Mouse (Mus musculus) common myeloid progenitor, adult 5-6 weeks (primary cell): Measurements from ENCODE around the gene Pip4k2b. TPM values are rescaled to one million over a fixed set of nuclear protein-coding genes. Genes with fewer than 3 reads are reported as not detected.

Experiments
- ATAC-seq: replicated peaks from 2 replicates; pipeline ENCODE4 v1.8.0; 2016; ENCODE audit warnings: low read depth, mild to moderate bottlenecking, moderate TSS enrichment, inconsistent platforms; ENCODE audit not compliant: poor library complexity, severe bottlenecking
- total RNA-seq: library from RNA; stranded (forward); fragments of 200-1000, 187-1606 nt; gene quantifications from 2 replicates; pipeline ENCODE4 v1.2.3, GENCODE M21; 2017

Pip4k2b gene
- total RNA-seq, 1 experiment from 2014 or later = 55.8 TPM

DNA sequence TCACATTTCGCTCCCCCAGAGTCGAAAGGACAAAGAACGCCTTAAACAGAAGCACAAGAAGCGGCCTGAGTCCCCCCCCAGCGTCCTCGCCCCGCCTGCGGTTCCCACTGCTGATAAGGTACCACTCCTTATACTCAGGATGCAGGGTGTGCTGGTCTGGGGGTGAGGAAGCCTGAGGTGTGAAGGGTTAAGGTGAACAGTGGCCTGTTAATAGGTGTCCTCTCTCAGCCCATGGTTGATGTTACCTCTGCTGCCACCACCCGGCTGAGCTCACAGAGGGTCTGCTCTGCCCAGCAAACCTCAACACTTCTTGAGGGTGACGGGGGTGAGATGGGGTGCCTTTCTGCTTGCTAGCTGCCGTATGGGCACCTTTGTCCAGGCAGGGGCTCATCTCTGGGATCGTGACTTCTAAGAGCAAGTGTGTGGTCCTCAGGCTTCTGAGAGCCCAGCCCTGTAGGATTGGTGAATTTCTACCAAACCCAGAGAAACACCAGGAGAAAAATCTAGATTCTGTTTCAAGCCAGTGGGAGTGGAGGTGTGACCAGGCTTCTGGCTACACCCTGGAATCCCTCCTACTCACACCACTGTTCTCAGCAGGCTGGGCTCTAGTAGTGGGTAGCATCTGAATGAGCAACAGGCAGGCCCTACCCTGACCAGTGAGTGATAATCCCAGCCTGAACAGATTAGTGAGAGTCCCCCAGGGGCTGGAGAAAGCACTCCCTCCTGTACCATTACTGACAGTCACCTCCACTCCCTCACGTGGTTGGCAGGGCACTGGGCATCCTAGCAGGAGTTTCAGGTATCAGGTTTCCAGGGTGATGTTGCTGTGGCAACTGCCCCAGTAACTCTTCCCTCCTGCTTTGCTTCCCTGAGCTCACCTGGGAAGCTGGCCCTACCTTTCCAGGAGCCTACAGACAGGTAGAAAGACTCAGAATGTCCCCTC lies 74.0 kb downstream of the Pip4k2b start:
- ATAC-seq = no peak

DNA sequence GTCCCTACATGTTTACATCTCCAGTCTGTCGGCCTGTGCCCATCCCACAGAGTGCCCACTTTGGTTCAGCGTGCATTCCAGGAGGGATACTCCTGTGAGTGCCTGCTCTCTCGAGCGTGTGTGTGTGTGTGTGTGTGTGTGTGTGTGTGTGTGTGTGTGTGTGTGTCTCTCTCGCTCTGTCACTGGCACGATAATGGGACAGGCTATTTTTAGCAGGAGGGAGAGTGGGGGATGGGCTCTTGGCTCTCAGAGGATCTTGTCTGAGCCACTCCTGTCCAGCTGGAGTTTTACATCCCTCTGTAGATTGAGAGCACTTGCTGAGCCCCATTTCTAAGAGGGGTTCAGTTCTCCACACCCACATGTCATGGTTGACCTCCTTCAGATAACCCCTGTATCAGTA lies 74.7 kb downstream of the Pip4k2b start:
- ATAC-seq = no peak

DNA sequence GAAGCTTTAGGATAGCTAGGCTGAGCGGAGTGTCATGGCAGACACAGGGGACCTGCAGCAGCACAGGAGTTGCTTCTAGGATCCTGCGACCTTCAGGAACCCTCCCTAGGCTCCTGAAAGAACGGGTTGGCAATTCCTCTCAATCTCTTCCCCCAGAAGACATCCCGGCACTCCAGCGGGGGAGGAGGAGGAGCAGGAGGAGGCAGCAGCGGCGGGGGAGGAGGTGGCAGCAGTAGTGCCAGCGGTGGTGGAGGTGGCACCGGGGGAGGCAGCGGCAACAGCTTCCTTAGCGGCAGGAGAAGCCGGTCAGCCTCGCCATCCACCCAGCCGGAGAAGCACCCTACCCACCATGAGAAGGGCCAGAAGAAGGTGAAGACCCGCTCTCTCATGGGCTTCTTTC lies 75.2 kb downstream of the Pip4k2b start:
- ATAC-seq = no peak

DNA sequence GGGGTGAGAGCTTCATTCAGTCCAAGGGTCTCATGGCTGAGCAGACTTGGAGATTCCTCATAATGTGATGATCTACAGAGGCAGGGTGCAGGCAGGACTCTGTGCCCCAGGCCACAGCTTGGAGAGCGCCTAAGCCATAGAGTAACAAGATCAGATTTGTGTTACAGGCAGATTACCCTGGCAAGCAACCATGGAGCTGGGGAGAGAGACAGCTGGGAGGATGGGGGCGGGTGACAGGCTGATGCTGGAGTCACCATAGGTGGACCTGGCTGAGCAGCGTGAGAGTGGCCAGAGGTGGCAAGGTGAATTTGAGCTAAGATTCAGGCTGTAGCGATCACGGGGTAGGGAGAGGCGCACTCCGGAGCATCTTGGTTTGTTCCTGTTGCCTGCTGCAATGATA lies 76.3 kb downstream of the Pip4k2b start:
- no peak for ATAC-seq

DNA sequence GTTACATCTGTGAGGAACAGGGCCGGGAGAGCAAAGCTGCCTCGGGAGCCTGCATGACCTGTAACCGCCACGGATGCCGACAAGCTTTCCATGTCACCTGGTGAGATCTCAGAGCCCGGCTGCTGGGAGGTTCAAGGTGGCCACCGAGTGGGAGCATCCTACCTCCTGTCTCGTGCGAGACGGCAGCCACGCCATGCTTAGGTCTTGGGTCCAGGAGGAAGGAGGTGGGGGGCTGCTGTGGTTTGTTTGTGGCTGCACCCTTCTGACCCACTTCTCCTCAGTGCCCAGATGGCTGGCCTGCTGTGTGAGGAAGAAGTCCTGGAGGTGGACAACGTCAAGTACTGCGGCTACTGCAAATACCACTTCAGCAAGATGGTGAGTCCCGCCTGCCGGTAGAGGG lies 77.7 kb downstream of the Pip4k2b start:
- no peak for ATAC-seq

DNA sequence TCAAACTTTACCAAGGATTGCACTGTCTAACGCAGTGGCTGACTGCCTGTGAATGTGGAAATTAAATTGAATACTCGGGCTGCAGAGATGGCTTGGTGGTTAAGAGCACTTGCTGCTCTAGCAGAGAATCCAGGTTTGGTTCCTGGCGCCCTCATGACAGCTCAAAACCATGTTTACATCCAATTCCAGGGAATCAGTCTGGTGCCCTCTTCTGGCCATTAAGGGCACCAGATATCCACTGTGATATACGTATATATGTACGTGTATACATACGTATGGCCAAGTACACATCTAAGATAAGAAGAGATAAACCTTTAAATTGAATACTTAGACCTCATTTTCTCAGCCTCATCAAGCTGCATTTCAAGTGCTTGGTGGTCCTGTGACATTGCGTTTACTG lies 78.3 kb downstream of the Pip4k2b start:
- ATAC-seq = no peak

DNA sequence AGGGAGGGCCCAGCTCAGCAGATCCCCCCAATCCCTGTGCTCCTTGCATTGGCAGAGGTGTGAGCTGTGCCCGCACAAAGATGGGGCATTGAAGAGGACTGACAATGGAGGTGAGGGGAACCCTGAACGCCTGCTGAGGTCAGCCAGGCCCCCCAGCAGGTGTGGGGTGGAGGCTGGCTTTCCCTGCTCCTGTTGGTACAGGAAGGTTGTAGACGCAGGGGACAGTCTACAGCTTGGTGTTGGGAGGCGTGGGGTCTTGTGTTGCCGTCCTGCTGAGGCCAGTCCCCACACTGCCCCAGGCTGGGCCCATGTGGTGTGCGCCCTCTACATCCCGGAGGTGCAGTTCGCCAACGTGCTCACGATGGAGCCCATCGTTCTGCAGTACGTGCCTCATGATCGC lies 79.1 kb downstream of the Pip4k2b start:
- no peak for ATAC-seq

Other genes with a start within 250 kb of the Pip4k2b start
- gene 4933428G20Rik, start 244.4 kb downstream of the Pip4k2b start, total RNA-seq = not detected in 2 replicates
- not detected in 2 replicates for gene Srcin1, start 168.5 kb downstream of the Pip4k2b start, total RNA-seq
- gene Epop, start 115.0 kb downstream of the Pip4k2b start, total RNA-seq = 1.8 and 2.7 TPM in 2 replicates
- 4.9 and 9.7 TPM in 2 replicates for gene Mllt6, start 81.3 kb downstream of the Pip4k2b start, total RNA-seq
- gene Cisd3, start 58.9 kb downstream of the Pip4k2b start, total RNA-seq = 2.8 and 5.6 TPM in 2 replicates
- 0.82 and 1.0 TPM in 2 replicates for gene Pcgf2, start 44.2 kb downstream of the Pip4k2b start, total RNA-seq
- gene Psmb3, start 41.3 kb downstream of the Pip4k2b start, total RNA-seq = 109 and 147 TPM in 2 replicates
- gene Cwc25, start 21.9 kb upstream of the Pip4k2b start, total RNA-seq = 14.5 and 21.8 TPM in 2 replicates
- not detected in 2 replicates for gene 1700001P01Rik, start 31.2 kb upstream of the Pip4k2b start, total RNA-seq
- gene Rpl23, start 37.7 kb upstream of the Pip4k2b start, total RNA-seq = 2,081 and 2,105 TPM in 2 replicates
- gene Lasp1, start 54.3 kb upstream of the Pip4k2b start, total RNA-seq = 79.1 and 126 TPM in 2 replicates
- 0.69 and 1.7 TPM in 2 replicates for gene B230217C12Rik, start 96.1 kb upstream of the Pip4k2b start, total RNA-seq
- gene Fbxo47, start 139.4 kb upstream of the Pip4k2b start, total RNA-seq = 0.09 and 1.1 TPM in 2 replicates
- 1.2 and 3.3 TPM in 2 replicates for gene Plxdc1, start 241.7 kb upstream of the Pip4k2b start, total RNA-seq